17 mouse cellular contexts compared by ENCODE assay signal in genomic region chr6:105389192-105389591, GRCm38 (mm10).
"Had no signal": no experiment of that assay in that cellular context is flagged by ENCODE, and none has a peak within 500 bp of the region (broad histone marks: within the 10 kb centered on the region; RNA-seq: fewer than 3 reads in every experiment).

No protein-coding gene starts in this region.

- H3K36me3 ChIP-seq: lung, embryonic 15.5 days; midbrain, embryonic 13.5 days; midbrain, embryonic 15.5 days; neural tube, embryonic 12.5 days; stomach, embryonic 15.5 days had no signal

- H3K9me3 ChIP-seq: lung, embryonic 15.5 days; megakaryocyte, embryonic 14.5 days; midbrain, embryonic 13.5 days; midbrain, embryonic 15.5 days; neural tube, embryonic 12.5 days; stomach, embryonic 15.5 days had no signal

- H3K4me1 ChIP-seq: lung, embryonic 15.5 days; megakaryocyte, embryonic 14.5 days; midbrain, embryonic 13.5 days; midbrain, embryonic 15.5 days; neural tube, embryonic 12.5 days; stomach, embryonic 15.5 days had no signal

- H3K9ac ChIP-seq: liver, postnatal 0 days; lung, embryonic 15.5 days; midbrain, embryonic 13.5 days; midbrain, embryonic 15.5 days; neural tube, embryonic 12.5 days; stomach, embryonic 15.5 days had no signal

- ATAC-seq: liver, postnatal 0 days; lung, postnatal 0 days; midbrain, embryonic 13.5 days; midbrain, embryonic 15.5 days had no signal

- H3K27me3 ChIP-seq: lung, embryonic 15.5 days; megakaryocyte, embryonic 14.5 days; midbrain, embryonic 13.5 days; midbrain, embryonic 15.5 days; neural tube, embryonic 12.5 days; stomach, embryonic 15.5 days had no signal

- H3K4me2 ChIP-seq: lung, embryonic 15.5 days; midbrain, embryonic 11.5 days; midbrain, embryonic 13.5 days; midbrain, embryonic 15.5 days; neural tube, embryonic 12.5 days; stomach, embryonic 15.5 days had no signal

- H3K27ac ChIP-seq: lung, embryonic 15.5 days; macrophage; midbrain, embryonic 13.5 days; midbrain, embryonic 15.5 days; neural tube, embryonic 12.5 days; stomach, embryonic 15.5 days; stomach, postnatal 0 days had no signal

- H3K4me3 ChIP-seq: lung, embryonic 15.5 days; megakaryocyte, embryonic 14.5 days; midbrain, embryonic 13.5 days; midbrain, embryonic 15.5 days; neural tube, embryonic 12.5 days; stomach, embryonic 15.5 days had no signal

- DNase-seq: liver, postnatal 0 days; lung, adult 2 months; lung, postnatal 14 days; lung, postnatal 36 days; thymus, adult 2 months; thymus, postnatal 25 days; thymus, postnatal 4 days had no signal
